Mouse (Mus musculus): ENCODE results near the gene Rbfox3. TPM values are rescaled to one million over a fixed set of nuclear protein-coding genes. Genes with fewer than 3 reads are reported as not detected.

The Rbfox3 gene
- polyA plus RNA-seq, 1 experiment from 2014 or later: 1.5 TPM

- peaks cover 59% of the 10 kb centered on the region for H3K27me3 ChIP-seq
- no peaks in the 10 kb centered on the region for H3K4me1 ChIP-seq
- 60% methylated on average over 15 of the region's 15 CpGs for WGBS
Measured at GRCm38 (mm10) chr11:118577271-118577670, 334.1 kb downstream of the Rbfox3 start.

GRCm38 (mm10) chr11:118576611-118577010 lies 334.8 kb downstream of the Rbfox3 start:
- Histone ChIP-seq H3K4me3 (no peak overlapping the region), H3K9me3 (no peaks in the 10 kb centered on the region), H3K27ac (no peak overlapping the region), H3K4me2 (no peak overlapping the region), H3K9ac (no peak overlapping the region), H3K4me1 (no peaks in the 10 kb centered on the region), H3K36me3 (no peaks in the 10 kb centered on the region), H3K27me3 (peaks cover 65% of the 10 kb centered on the region)
- WGBS: 61% methylated on average over 8 of the region's 8 CpGs
- no peak for ATAC-seq (ENCODE audit: insufficient number of reproducible peaks, insufficient read depth, low FRiP score, low TSS enrichment, low read depth)

More at GRCm38 (mm10) chr11:118577271-118577670, 334.1 kb downstream of the Rbfox3 start:
- H3K36me3 ChIP-seq: no peaks in the 10 kb centered on the region
- H3K9ac ChIP-seq: no peak overlapping the region
- H3K4me3 ChIP-seq: no peak overlapping the region
- ATAC-seq (ENCODE audit: insufficient number of reproducible peaks, insufficient read depth, low FRiP score, low TSS enrichment, low read depth): no peak
- no peak overlapping the region for H3K4me2 ChIP-seq
- H3K9me3 ChIP-seq: no peaks in the 10 kb centered on the region
- no peak overlapping the region for H3K27ac ChIP-seq

GRCm38 (mm10) chr11:118574418-118574817 lies 337.0 kb downstream of the Rbfox3 start:
- Histone ChIP-seq H3K27ac (no peak overlapping the region), H3K4me1 (peaks cover 8% of the 10 kb centered on the region), H3K4me2 (no peak overlapping the region), H3K36me3 (no peaks in the 10 kb centered on the region), H3K9me3 (no peaks in the 10 kb centered on the region), H3K4me3 (no peak overlapping the region), H3K27me3 (peaks cover 83% of the 10 kb centered on the region), H3K9ac (no peak overlapping the region)
- WGBS: 77% methylated on average over 5 of the region's 5 CpGs
- ATAC-seq (ENCODE audit: insufficient number of reproducible peaks, insufficient read depth, low FRiP score, low TSS enrichment, low read depth): no peak

GRCm38 (mm10) chr11:118573569-118573968 lies 337.8 kb downstream of the Rbfox3 start:
- H3K9ac ChIP-seq: no peak overlapping the region
- no peak overlapping the region for H3K4me2 ChIP-seq
- 0% methylated on average over 3 of the region's 3 CpGs for WGBS
- no peak overlapping the region for H3K27ac ChIP-seq
- no peaks in the 10 kb centered on the region for H3K36me3 ChIP-seq
- ATAC-seq (ENCODE audit: insufficient number of reproducible peaks, insufficient read depth, low FRiP score, low TSS enrichment, low read depth): no peak
- no peak overlapping the region for H3K4me3 ChIP-seq
- peaks cover 91% of the 10 kb centered on the region for H3K27me3 ChIP-seq
- H3K4me1 ChIP-seq: peaks cover 14% of the 10 kb centered on the region
- no peaks in the 10 kb centered on the region for H3K9me3 ChIP-seq

GRCm38 (mm10) chr11:118573000-118573399 lies 338.4 kb downstream of the Rbfox3 start:
- Histone ChIP-seq H3K4me1 (peaks cover 14% of the 10 kb centered on the region), H3K9ac (no peak overlapping the region), H3K36me3 (no peaks in the 10 kb centered on the region), H3K27me3 (peaks cover 95% of the 10 kb centered on the region), H3K27ac (no peak overlapping the region), H3K9me3 (no peaks in the 10 kb centered on the region), H3K4me3 (no peak overlapping the region), H3K4me2 (no peak overlapping the region)
- WGBS: 60% methylated on average over 7 of the region's 7 CpGs
- no peak for ATAC-seq (ENCODE audit: insufficient number of reproducible peaks, insufficient read depth, low FRiP score, low TSS enrichment, low read depth)

GRCm38 (mm10) chr11:118570164-118570563 lies 341.2 kb downstream of the Rbfox3 start:
- Histone ChIP-seq H3K4me2 (peak overlapping the region; percentile 62), H3K9ac (no peak overlapping the region), H3K9me3 (no peaks in the 10 kb centered on the region), H3K4me3 (peak overlapping the region; percentile 39), H3K36me3 (no peaks in the 10 kb centered on the region), H3K27me3 (peaks cover 98% of the 10 kb centered on the region), H3K4me1 (peaks cover 14% of the 10 kb centered on the region), H3K27ac (no peak overlapping the region)
- ATAC-seq (ENCODE audit: insufficient number of reproducible peaks, insufficient read depth, low FRiP score, low TSS enrichment, low read depth): no peak
- WGBS: under 1% methylated on average over 27 of the region's 27 CpGs

GRCm38 (mm10) chr11:118569571-118570062 lies 341.8 kb downstream of the Rbfox3 start:
- peaks cover 97% of the 10 kb centered on the region for H3K27me3 ChIP-seq
- under 1% methylated on average over 48 of the region's 51 CpGs for WGBS
- peak overlapping the region; percentile 39 for H3K4me3 ChIP-seq
- peaks cover 14% of the 10 kb centered on the region for H3K4me1 ChIP-seq
- no peaks in the 10 kb centered on the region for H3K9me3 ChIP-seq
- no peak for ATAC-seq (ENCODE audit: insufficient number of reproducible peaks, insufficient read depth, low FRiP score, low TSS enrichment, low read depth)
- no peaks in the 10 kb centered on the region for H3K36me3 ChIP-seq
- H3K27ac ChIP-seq: no peak overlapping the region
- no peak overlapping the region for H3K9ac ChIP-seq
- H3K4me2 ChIP-seq: peak overlapping the region; percentile 62

GRCm38 (mm10) chr11:118563877-118564276 lies 347.5 kb downstream of the Rbfox3 start:
- Histone ChIP-seq H3K27me3 (peaks cover 61% of the 10 kb centered on the region), H3K9ac (no peak overlapping the region), H3K4me1 (no peaks in the 10 kb centered on the region), H3K27ac (no peak overlapping the region), H3K4me2 (no peak overlapping the region), H3K9me3 (no peaks in the 10 kb centered on the region), H3K4me3 (no peak overlapping the region), H3K36me3 (no peaks in the 10 kb centered on the region)
- WGBS: 72% methylated on average over 5 of the region's 5 CpGs
- no peak for ATAC-seq (ENCODE audit: insufficient number of reproducible peaks, insufficient read depth, low FRiP score, low TSS enrichment, low read depth)

GRCm38 (mm10) chr11:118562847-118563246 lies 348.6 kb downstream of the Rbfox3 start:
- 82% methylated on average over 4 of the region's 4 CpGs for WGBS
- ATAC-seq (ENCODE audit: insufficient number of reproducible peaks, insufficient read depth, low FRiP score, low TSS enrichment, low read depth): no peak
- Histone ChIP-seq H3K4me2 (no peak overlapping the region), H3K9me3 (no peaks in the 10 kb centered on the region), H3K27me3 (peaks cover 51% of the 10 kb centered on the region), H3K4me3 (no peak overlapping the region), H3K27ac (no peak overlapping the region), H3K36me3 (no peaks in the 10 kb centered on the region), H3K9ac (no peak overlapping the region), H3K4me1 (no peaks in the 10 kb centered on the region)

GRCm38 (mm10) chr11:118558193-118558592 lies 353.2 kb downstream of the Rbfox3 start:
- Histone ChIP-seq H3K9ac (no peak overlapping the region), H3K4me2 (no peak overlapping the region), H3K9me3 (no peaks in the 10 kb centered on the region), H3K27me3 (peaks cover 33% of the 10 kb centered on the region), H3K4me3 (no peak overlapping the region), H3K27ac (no peak overlapping the region), H3K36me3 (no peaks in the 10 kb centered on the region), H3K4me1 (peaks cover 7% of the 10 kb centered on the region; the same call in 1 of the 2 replicates)
- WGBS: 65% methylated on average over 8 of the region's 8 CpGs
- ATAC-seq (ENCODE audit: insufficient number of reproducible peaks, insufficient read depth, low FRiP score, low TSS enrichment, low read depth): no peak

- peaks cover 7% of the 10 kb centered on the region; the same call in 1 of the 2 replicates for H3K4me1 ChIP-seq
- H3K9me3 ChIP-seq: no peaks in the 10 kb centered on the region
- H3K27ac ChIP-seq: no peak overlapping the region
- H3K9ac ChIP-seq: no peak overlapping the region
- 59% methylated on average over 5 of the region's 5 CpGs for WGBS
- no peak overlapping the region for H3K4me2 ChIP-seq
- H3K27me3 ChIP-seq: peaks cover 28% of the 10 kb centered on the region
- ATAC-seq (ENCODE audit: insufficient number of reproducible peaks, insufficient read depth, low FRiP score, low TSS enrichment, low read depth): no peak
- no peaks in the 10 kb centered on the region for H3K36me3 ChIP-seq
- no peak overlapping the region for H3K4me3 ChIP-seq
Measured at GRCm38 (mm10) chr11:118555631-118556030, 355.8 kb downstream of the Rbfox3 start.

GRCm38 (mm10) chr11:118554542-118554941 lies 356.9 kb downstream of the Rbfox3 start:
- H3K9ac ChIP-seq: no peak overlapping the region
- H3K4me3 ChIP-seq: no peak overlapping the region
- H3K36me3 ChIP-seq: no peaks in the 10 kb centered on the region
- H3K4me2 ChIP-seq: no peak overlapping the region
- H3K9me3 ChIP-seq: no peaks in the 10 kb centered on the region
- no peak for ATAC-seq (ENCODE audit: insufficient number of reproducible peaks, insufficient read depth, low FRiP score, low TSS enrichment, low read depth)
- no peak overlapping the region for H3K27ac ChIP-seq
- WGBS: 4% methylated on average over 4 of the region's 4 CpGs
- H3K27me3 ChIP-seq: peaks cover 27% of the 10 kb centered on the region
- H3K4me1 ChIP-seq: peaks cover 11% of the 10 kb centered on the region; the same call in 1 of the 2 replicates
